Mouse (Mus musculus) adrenal gland, adult (tissue): ENCODE measurements around the gene Aplp2.

Experiments
- DNase-seq, 2 experiments: peaks; one replicate each; pipeline ENCODE4 v3.0.0; 2022 to 2023; ENCODE audit warnings: low spot score in 1 of 2; ENCODE audit not compliant: inconsistent age in 2 of 2

Aplp2 gene

DNA sequence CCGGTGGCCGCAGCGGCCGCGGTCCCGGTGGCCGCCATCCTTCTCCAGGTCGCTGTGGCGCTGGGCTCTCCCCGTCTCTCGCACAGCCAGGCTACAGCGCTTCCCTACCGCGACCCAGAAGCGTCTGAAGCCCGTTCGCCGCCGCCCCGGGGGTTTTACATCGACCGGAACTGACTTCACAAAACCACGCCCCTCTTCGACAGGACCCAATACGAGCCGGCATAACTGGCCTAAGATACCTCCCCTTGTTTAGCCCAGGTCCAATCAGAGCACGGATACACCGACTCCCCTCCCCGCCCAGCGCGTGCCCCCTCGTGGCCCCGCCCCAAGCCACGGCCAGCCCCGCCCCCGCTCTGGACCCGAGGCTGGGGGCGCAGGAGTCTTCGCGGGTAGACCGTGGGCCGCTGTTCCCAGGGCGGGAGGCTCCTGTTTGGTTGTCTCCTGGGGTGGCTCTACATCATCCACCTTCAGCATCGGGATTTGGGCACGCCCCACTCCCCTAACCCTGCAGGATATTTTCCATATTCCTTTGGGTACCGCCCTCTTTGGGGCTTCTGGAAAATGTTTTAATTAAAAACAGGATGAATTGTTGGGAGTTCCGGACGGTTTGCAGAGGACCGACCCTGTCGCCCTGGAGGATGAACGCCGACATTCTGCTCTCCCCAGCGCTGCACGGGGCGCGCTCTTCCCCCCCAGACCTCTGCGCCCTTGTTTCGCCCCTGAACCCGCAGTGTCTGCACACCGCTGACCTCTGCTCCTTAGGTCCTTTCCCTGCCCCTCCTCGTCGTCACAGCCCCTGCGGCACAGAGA is at the start of gene Aplp2:
Aplp2 (minus strand) TSS at position 126 of the 810 bp plus-strand sequence.
- DNase-seq: peak; percentile 98 to 100

DNA sequence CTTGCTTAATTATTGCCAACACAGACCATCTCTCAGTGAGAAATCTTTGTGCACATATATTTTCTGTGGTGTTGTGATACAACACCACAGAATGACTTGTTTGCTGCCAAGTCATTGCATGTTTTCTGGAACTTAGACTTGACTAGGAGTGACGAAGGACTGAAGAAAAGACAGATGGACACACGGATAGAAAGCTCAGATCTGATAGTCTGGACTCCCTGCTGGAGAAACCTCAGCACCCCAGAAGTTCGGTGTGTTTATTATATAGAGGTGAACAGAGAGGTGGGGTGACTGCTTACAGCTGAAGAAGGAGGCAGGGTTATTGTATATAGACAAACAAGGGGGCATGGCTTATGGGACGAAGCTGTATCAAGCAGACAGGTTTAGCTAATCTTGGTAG is 48.6 kb upstream of the Aplp2 start:
- DNase-seq: no peak

DNA sequence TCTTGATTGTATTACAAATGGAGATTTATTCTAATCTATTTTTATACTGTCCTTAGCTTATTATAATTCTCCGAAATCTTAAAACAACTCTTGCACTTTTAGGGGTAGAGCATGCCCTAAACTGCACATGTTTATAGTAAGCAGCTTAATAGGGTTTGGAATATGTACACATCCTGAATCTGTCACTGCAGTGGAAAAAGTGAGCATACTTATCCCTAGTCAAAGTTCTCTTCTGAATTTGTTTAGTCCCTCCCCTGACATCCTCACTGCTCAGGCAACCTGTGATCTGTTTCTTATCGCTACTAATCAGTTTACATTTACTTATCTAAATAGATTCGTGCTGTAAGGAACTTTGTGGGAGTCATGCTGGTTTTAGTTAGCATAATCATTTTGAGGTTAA is 46.6 kb upstream of the Aplp2 start:
- no peak for DNase-seq

- no peak for DNase-seq
Measured at GRCm38 (mm10) chr9:31255953-31256352, 44.3 kb upstream of the Aplp2 start.

GRCm38 (mm10) chr9:31254697-31255004 is 43.0 kb upstream of the Aplp2 start:
- DNase-seq: no peak

DNA sequence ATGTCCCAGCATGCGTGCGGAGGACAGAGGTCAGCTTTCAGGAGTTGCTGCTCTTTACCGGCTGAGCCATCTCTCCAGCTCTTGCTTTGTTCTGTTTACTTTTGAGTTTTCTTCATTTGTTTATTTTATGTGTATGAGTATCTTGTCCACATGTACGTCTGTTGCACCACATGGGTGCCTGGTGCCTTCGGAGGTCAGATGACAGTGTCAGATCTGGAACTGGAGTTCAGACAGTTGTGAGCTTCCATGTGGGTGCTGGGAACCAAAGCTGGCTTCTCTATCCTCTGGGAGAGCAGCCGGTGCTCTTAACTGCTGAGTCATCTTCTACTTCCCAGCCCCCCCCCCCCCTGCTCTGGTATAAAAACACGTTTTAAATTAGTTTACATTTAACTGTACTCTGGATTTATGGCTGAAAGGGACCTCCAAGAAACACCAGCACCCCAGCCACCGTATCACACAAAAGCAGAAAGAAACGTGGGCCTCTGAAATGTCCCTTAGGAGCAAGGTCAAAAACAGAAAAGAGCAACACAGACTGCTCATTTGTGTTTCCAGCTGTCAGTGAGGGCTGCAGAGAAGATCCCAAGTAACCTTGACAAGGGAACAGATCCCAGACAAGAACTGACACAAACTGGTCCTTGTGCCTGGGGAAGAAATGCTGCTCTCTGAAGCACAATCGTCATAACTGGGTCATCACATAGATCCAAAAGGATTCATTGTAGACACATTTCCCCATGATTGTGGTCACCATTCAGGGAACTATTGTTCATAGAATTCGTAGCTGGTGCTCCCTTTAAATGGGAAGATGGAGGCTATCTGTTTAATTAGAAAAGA is 42.5 kb upstream of the Aplp2 start:
- DNase-seq: peak; percentile 62 to 84

DNA sequence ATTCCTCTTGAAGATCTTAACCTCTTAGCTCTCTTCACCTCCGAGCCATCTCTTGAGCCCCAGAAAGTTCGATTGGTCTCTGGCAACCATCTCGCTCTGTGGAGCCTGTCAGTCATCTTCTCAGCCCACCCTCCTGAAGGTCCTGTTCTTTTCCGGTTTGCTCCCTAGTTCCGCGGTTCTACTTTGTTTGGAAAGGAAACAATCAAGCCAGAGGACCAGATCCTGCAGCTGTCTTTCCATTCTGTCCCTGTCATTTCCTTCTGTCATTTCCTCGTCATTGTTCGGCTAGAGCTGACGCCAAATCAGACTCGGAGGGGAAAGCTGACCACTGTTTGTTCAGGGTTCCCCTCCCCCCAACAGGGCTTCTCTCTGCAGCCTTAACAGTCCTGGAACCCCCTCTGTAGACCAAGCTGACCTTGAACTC is 41.7 kb upstream of the Aplp2 start:
- DNase-seq: peak; percentile 40 to 75

DNA sequence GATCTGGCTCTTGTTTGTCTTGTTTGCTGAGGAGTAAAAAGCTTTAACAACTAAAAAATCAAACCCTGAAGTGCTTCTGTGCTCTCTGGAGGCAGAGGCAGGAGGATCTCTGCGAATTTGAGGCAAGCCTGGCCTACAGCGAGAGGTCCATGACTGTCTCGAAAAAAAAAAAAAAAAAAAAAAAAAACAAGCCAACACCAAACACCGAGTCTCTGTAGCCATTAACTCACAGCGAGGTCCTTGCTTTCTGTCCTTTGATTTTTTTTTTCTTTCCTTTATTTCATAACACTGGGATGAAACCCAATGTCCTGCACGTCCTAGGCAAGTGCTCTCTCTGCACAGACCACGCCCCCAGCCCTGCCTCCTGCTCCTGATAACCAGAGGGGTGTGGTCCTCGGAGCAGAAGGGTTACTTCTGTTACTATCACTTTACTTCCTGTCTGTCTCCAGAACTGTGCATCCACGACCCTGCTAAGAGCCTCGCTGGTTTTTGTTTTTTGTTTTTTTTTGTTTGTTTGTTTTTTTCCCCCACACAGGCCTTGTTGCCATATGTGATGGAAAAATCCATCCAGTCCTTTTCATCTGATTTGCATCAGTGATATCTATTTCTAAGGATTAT is 40.7 kb upstream of the Aplp2 start:
- DNase-seq: peak; percentile 59 to 84

- no peak for DNase-seq
Measured at GRCm38 (mm10) chr9:31247447-31248220, 36.0 kb upstream of the Aplp2 start.

- DNase-seq: no peak
Measured at GRCm38 (mm10) chr9:31246421-31246820, 34.8 kb upstream of the Aplp2 start.

DNA sequence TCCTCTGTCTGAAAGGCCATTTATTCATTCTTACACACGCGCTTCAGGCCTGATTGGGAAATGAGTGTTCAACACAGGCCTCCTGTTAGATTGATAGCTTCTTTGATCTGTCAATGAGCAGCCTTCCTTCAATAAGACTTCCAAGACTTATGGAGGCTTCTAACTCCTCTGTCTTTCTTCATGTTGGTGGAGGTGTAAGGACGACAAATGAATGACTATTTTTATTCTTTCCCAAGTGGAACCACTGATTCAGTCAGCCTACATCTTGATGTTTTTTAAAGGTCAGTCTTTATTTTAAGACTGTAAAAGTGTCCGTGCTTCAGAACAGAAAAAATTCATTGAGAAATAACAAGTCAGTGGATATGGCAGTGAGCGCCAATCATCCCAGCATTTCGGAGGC is 33.4 kb upstream of the Aplp2 start:
- no peak for DNase-seq

DNA sequence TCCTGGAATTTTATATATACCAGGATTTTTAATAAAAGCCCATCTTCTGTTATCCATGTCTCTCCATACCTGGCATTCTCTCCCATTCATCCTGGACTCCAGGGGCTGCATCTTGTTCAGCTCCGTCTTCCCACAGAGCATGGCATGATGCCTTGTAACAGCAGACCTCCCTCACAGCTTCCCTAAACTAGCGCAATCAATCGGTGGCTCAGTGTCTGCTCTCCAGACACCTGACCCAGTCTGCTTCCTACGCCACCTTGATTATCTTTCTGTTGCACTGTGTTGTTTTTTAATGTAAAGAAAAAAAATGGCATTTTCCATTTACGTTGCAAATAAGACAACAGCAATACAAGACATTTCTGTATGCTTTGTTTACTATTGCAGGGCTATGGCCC is 32.3 kb upstream of the Aplp2 start:
- no peak for DNase-seq

DNA sequence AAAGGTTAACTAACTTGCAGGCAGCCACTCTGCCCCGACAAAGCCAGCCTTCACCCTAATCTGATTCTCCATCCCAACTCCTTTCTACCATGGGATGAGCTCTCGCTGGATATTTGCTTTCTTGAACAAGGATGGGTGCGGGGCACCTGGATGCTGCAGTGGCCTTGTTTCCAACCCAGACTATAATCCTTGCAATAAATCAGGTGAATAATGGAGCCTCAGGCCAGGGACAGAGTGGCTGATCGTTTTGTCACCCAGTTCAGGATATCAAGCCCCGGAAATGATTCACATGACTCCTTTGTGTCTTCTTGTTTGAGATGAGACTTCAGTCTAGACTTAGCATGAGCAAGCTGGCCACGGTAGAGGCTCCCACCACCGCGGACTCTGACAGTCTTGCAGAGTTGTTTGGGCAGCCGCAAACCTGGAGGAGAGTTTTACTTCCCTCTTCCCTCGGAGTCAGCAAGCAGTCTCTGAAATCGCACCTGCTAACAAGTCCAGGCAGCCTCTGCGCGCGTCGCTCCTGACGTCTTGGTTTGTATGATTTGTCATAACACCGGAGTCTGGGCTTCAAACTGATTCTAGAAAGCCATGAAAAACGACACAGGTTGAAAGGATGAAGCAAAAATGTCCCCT is 31.8 kb upstream of the Aplp2 start:
- DNase-seq: peak; percentile 38 to 82

GRCm38 (mm10) chr9:31241208-31241699 is 29.6 kb upstream of the Aplp2 start:
- DNase-seq: peak; percentile 63 to 87

DNA sequence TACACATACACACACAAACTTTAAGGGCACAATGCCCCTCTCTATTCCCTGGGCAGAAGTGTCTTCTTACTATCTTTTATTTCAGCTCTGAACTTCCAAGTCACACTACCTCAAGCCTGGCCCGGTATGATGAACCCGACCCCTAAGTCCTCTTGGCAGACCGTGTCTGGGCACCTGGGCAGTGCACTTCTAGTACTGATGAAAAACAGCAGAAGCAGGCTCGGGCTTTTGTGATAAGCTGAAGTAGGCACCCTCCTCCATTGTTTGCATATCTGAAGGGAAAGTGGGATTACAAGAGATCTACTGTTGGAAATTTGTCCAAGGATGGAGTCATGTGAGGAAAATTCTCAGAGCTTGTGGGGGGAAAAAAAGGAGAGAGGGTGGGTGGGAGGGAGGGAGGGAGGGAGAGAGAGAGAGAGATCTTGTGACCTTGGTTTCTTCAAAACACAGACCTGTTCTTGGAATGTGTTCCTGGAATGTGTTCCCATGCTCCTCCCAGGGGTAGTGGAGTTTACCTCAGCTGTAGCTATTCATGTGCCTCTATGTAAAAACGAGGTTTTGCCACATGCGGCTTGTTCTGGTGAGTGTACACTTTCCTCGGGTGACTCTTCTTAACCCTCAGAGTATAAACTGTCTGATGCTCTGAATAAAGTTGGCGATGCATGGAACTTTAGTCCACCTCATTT is 29.1 kb upstream of the Aplp2 start:
- peak in 1 of 2 experiments; percentile 36 for DNase-seq

DNA sequence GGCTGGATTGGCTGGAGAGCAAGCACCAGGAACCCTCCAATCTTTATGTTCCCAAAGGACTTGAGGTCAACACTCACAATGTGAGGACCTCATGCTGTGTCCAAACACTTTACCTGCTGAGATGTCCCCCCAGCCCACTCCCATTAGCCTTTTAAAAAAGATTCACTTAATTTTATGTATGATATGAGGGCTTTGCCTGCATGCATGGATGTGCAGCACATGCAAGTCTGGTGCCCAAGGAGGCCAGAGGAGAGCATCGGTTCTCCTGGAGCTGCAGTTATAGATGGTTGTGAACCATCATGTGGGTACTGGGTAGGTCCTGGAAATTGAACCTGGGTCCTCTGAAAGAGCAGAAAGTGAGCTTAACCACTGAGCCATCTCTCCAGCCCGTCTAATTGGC is 27.9 kb upstream of the Aplp2 start:
- peak in 1 of 2 experiments; percentile 13 for DNase-seq

DNA sequence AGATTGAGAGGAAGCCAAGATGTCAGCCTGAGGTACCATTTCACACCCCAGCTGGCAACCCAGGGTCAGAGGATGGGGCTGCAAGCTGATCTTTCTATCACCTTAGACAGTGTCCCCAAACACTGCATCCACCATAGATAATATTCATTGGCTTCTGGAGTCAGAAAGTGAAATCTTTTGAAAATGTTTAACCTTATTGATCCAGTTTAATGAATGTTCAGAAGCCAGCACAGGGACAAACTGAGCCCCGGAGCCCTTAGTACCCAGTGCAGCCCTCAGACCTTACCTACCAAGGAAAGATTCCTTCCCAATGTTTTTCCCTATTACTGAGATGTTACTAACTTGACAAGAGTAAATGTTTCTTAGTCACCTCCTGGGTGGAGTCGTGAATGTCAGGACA is 26.9 kb upstream of the Aplp2 start:
- DNase-seq: peak in 1 of 2 experiments; percentile 17

DNA sequence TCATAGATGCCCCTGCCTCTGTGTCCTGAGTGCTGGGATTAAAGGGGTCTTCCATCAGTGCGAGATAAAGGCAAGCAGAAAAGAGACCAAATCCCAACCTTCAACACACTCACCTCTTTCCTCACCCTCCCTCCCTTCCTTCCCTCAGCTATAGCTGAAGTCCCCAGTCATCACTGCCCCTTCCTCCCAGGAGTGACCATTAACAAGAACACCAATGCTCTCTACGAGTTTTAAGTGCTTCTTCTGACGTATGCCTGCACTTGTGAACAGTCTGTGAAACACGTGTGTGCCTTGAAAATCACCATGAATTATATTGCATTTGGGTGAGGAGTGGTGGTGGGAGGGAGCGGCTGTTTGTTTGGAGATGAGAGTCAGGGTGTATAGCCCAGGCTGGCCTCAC is 24.5 kb upstream of the Aplp2 start:
- DNase-seq: peak in 1 of 2 experiments; percentile 13

DNA sequence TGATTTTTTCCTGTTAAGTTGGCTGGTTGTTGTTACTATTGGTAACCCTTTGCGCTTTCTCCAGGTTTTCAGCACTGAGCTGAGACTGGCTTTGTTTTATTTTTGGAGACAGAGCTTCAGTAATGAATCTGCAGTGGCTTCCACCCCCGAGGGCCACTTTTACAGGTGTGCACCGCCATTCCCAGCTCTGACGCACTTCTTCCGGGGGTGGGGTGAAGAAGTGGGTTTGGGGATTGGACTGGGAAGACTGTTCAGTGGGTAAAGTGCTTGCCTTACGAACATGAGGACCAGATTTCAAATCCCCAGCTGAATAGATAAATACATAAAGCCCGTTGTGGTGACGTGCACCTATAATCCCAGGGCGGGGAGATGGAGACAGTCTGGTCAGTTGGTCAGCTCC is 23.9 kb upstream of the Aplp2 start:
- peak in 1 of 2 experiments; percentile 16 for DNase-seq

- DNase-seq: no peak
Measured at GRCm38 (mm10) chr9:31235030-31235429, 23.4 kb upstream of the Aplp2 start.
